Mouse (Mus musculus) liver, postnatal 0 days (tissue): ENCODE data around the gene Slit3. TPM values are rescaled to one million over a fixed set of nuclear protein-coding genes. Genes with fewer than 3 reads are reported as not detected.

Experiments
- ATAC-seq: fragments of 200-750 bp; cut with Nextera tagmentation; 2 replicates; pipeline ENCODE4 v1.8.0; 2017; ENCODE audit warnings: mild to moderate bottlenecking, moderate library complexity
- DNase-seq: peaks from one replicate; pipeline ENCODE4 v3.0.0-alpha.2; 2016
- H3K27ac ChIP-seq: fragments of 300-500 bp; sonication (generic); 2 replicates; pipeline ENCODE4 v1.5.1; 2014; ENCODE audit warnings: antibody characterized with exemption, moderate library complexity, mild to moderate bottlenecking, low read depth
- H3K27me3 ChIP-seq: fragments of 300-500 bp; sonication (generic); 2 replicates; pipeline ENCODE4 v1.6.1; 2014; ENCODE audit warnings: low read length, control low read depth, mixed read lengths; ENCODE audit not compliant: insufficient read depth
- H3K36me3 ChIP-seq: fragments of 300-500 bp; sonication (generic); replicated peaks from 2 replicates; pipeline ENCODE4 v1.6.1; 2014; ENCODE audit warnings: mild to moderate bottlenecking, control low read depth, low read length, moderate library complexity, mixed read lengths; ENCODE audit not compliant: insufficient read depth
- H3K4me1 ChIP-seq: fragments of 300-500 bp; sonication (generic); 2 replicates; pipeline ENCODE4 v1.6.1; 2014; ENCODE audit warnings: antibody characterized with exemption, mild to moderate bottlenecking, control low read depth; ENCODE audit not compliant: insufficient read depth
- H3K4me2 ChIP-seq: fragments of 300-500 bp; sonication (generic); 2 replicates; pipeline ENCODE4 v1.6.1; 2014; ENCODE audit warnings: low read depth, mild to moderate bottlenecking, low read length, moderate library complexity, mixed read lengths
- H3K4me3 ChIP-seq: fragments of 300-500 bp; sonication (generic); 2 replicates; pipeline ENCODE4 v1.5.1; 2014; ENCODE audit warnings: low read depth, low read length
- H3K9ac ChIP-seq: fragments of 300-500 bp; sonication (generic); replicated peaks from 2 replicates; pipeline ENCODE4 v1.6.1; 2014; ENCODE audit warnings: mild to moderate bottlenecking, moderate library complexity
- H3K9me3 ChIP-seq: fragments of 300-500 bp; sonication (generic); 2 replicates; pipeline ENCODE4 v1.6.1; 2016; ENCODE audit warnings: mild to moderate bottlenecking, control low read depth, low read length, mixed read lengths
- CTCF ChIP-seq: sonication (generic); IDR thresholded peaks from 2 replicates; pipeline ENCODE4 v1.5.1; 2016; ENCODE audit warnings: antibody characterized with exemption, low read depth
- EP300 ChIP-seq: IDR thresholded peaks from 2 replicates; pipeline ENCODE4 v1.6.1; 2016; ENCODE audit warnings: antibody characterized with exemption, low read depth, mild to moderate bottlenecking
- WGBS: fragments of 180-500 bp; shearing (Covaris S2); extraction: QIAGEN DNeasy Blood & Tissue Kit; methylation state at CpG from one replicate; pipeline ENCODE4 v1.1.7; 2014; ENCODE audit not compliant: insufficient replicate concordance; 5-methylcytosine and 5-hydroxymethylcytosine counted together
- polyA plus RNA-seq: library from polyadenylated mRNA; unstranded; fragments of >200 nt; fragmentation: Nextera tagmentation; extraction: Ambion mirVana; gene quantifications from 2 replicates; pipeline ENCODE4 v1.2.1, GENCODE M21; 2015

Slit3 gene
- polyA plus RNA-seq, 1 experiment from 2014 or later = 0.20 TPM

- Histone ChIP-seq H3K9me3 (no peaks in the 10 kb centered on the region), H3K4me2 (no peak overlapping the region), H3K27me3 (no peaks in the 10 kb centered on the region), H3K4me3 (no peak overlapping the region), H3K36me3 (no peaks in the 10 kb centered on the region), H3K4me1 (no peaks in the 10 kb centered on the region), H3K9ac (no peak overlapping the region), H3K27ac (no peak overlapping the region)
- ATAC-seq (no peak), DNase-seq (no peak)
- 84% methylated on average over 12 of the region's 12 CpGs for WGBS
- TF ChIP-seq EP300 (no peak), CTCF (no peak)
Observed at GRCm38 (mm10) chr11:35388471-35388870, 267.4 kb downstream of the Slit3 start.

GRCm38 (mm10) chr11:35389341-35389740, 268.3 kb downstream of the Slit3 start:
- H3K9ac ChIP-seq = no peak overlapping the region
- ATAC-seq = no peak

GRCm38 (mm10) chr11:35389780-35390435, 268.9 kb downstream of the Slit3 start:
- H3K36me3 ChIP-seq = no peaks in the 10 kb centered on the region
- H3K27me3 ChIP-seq = no peaks in the 10 kb centered on the region
- no peak for ATAC-seq
- no peak overlapping the region for H3K27ac ChIP-seq
- H3K9ac ChIP-seq = no peak overlapping the region
- no peaks in the 10 kb centered on the region for H3K9me3 ChIP-seq
- WGBS = 77% methylated on average over 9 of the region's 9 CpGs
- no peak for DNase-seq
- no peak overlapping the region for H3K4me3 ChIP-seq
- H3K4me2 ChIP-seq = no peak overlapping the region
- no peaks in the 10 kb centered on the region for H3K4me1 ChIP-seq
- no peak for TF ChIP-seq CTCF
- no peak for TF ChIP-seq EP300

More at GRCm38 (mm10) chr11:35389341-35389740, 268.3 kb downstream of the Slit3 start:
- Histone ChIP-seq H3K36me3 (no peaks in the 10 kb centered on the region), H3K4me1 (no peaks in the 10 kb centered on the region), H3K27ac (no peak overlapping the region), H3K4me3 (no peak overlapping the region), H3K4me2 (no peak overlapping the region), H3K9me3 (no peaks in the 10 kb centered on the region), H3K27me3 (no peaks in the 10 kb centered on the region)
- 79% methylated on average over 7 of the region's 7 CpGs for WGBS
- DNase-seq = no peak
- TF ChIP-seq CTCF (no peak), EP300 (no peak)

GRCm38 (mm10) chr11:35393815-35394214, 272.8 kb downstream of the Slit3 start:
- no peak overlapping the region for H3K4me3 ChIP-seq
- 60% methylated on average over 5 of the region's 5 CpGs for WGBS
- no peaks in the 10 kb centered on the region for H3K27me3 ChIP-seq
- ATAC-seq = no peak
- no peak overlapping the region for H3K9ac ChIP-seq
- no peak for TF ChIP-seq EP300
- no peak for TF ChIP-seq CTCF
- no peak overlapping the region for H3K27ac ChIP-seq
- no peaks in the 10 kb centered on the region for H3K9me3 ChIP-seq
- no peak for DNase-seq
- no peak overlapping the region for H3K4me2 ChIP-seq
- H3K36me3 ChIP-seq = no peaks in the 10 kb centered on the region
- H3K4me1 ChIP-seq = no peaks in the 10 kb centered on the region

GRCm38 (mm10) chr11:35395376-35395775, 274.4 kb downstream of the Slit3 start:
- H3K4me2 ChIP-seq = no peak overlapping the region
- H3K27me3 ChIP-seq = no peaks in the 10 kb centered on the region
- H3K27ac ChIP-seq = no peak overlapping the region
- H3K9ac ChIP-seq = no peak overlapping the region
- no peak for TF ChIP-seq CTCF
- no peak for TF ChIP-seq EP300
- H3K9me3 ChIP-seq = no peaks in the 10 kb centered on the region
- no peak overlapping the region for H3K4me3 ChIP-seq
- ATAC-seq (no peak), DNase-seq (no peak)
- H3K4me1 ChIP-seq = no peaks in the 10 kb centered on the region
- H3K36me3 ChIP-seq = no peaks in the 10 kb centered on the region
- 53% methylated on average over 8 of the region's 8 CpGs for WGBS

- WGBS = 74% methylated on average over 5 of the region's 5 CpGs
- ATAC-seq = no peak
Observed at GRCm38 (mm10) chr11:35398353-35398752, 277.3 kb downstream of the Slit3 start.

More at GRCm38 (mm10) chr11:35398353-35398752, 277.3 kb downstream of the Slit3 start:
- no peak for TF ChIP-seq CTCF
- TF ChIP-seq EP300 = no peak
- Histone ChIP-seq H3K27ac (no peak overlapping the region), H3K4me2 (no peak overlapping the region), H3K27me3 (no peaks in the 10 kb centered on the region), H3K9me3 (no peaks in the 10 kb centered on the region), H3K36me3 (no peaks in the 10 kb centered on the region), H3K4me1 (no peaks in the 10 kb centered on the region), H3K4me3 (no peak overlapping the region), H3K9ac (no peak overlapping the region)
- DNase-seq = no peak
